Mouse (Mus musculus) stomach, embryonic 14.5 days (tissue): ENCODE measurements at regions not wholly inside any gene's neighbourhood (a gene's known extent, or its start where the extent isn't known, plus 50 kb on each side); places are given as distances from the start of the nearest gene placed in this dataset.
A peak's percentile ranks its signal among the peaks of the same experiment; 100 is the strongest.

Experiments
- ATAC-seq: fragments of 200-750 bp; cut with Nextera tagmentation; 2 replicates; pipeline ENCODE4 v1.8.0; 2017; ENCODE audit warnings: low read depth, moderate TSS enrichment; ENCODE audit not compliant: insufficient number of reproducible peaks, insufficient read depth, low FRiP score
- H3K27ac ChIP-seq: fragments of 300-500 bp; sonication (generic); 2 replicates; pipeline ENCODE4 v1.5.1; 2014; ENCODE audit warnings: mild to moderate bottlenecking, low read length, moderate library complexity, mixed read lengths
- H3K27me3 ChIP-seq: fragments of 300-500 bp; sonication (generic); 2 replicates; pipeline ENCODE4 v1.6.1; 2014; ENCODE audit warnings: low read length, control low read depth, mixed read lengths; ENCODE audit not compliant: control insufficient read depth, insufficient read depth
- H3K36me3 ChIP-seq: fragments of 300-500 bp; sonication (generic); 2 replicates; pipeline ENCODE4 v1.6.1; 2014; ENCODE audit warnings: mild to moderate bottlenecking, control low read depth, low read length, moderate library complexity, mixed read lengths; ENCODE audit not compliant: control insufficient read depth, insufficient read depth
- H3K4me1 ChIP-seq: fragments of 300-500 bp; sonication (generic); 2 replicates; pipeline ENCODE4 v1.6.1; 2014; ENCODE audit warnings: low read length, control low read depth, mixed read lengths; ENCODE audit not compliant: control insufficient read depth, insufficient read depth
- H3K4me2 ChIP-seq: fragments of 300-500 bp; sonication (generic); replicated peaks from 2 replicates; pipeline ENCODE4 v1.6.1; 2014; ENCODE audit warnings: low read depth, low read length, control low read depth
- H3K4me3 ChIP-seq: fragments of 300-500 bp; sonication (generic); 2 replicates; pipeline ENCODE4 v1.5.1; 2014; ENCODE audit warnings: low read depth, low read length, control low read depth
- H3K9ac ChIP-seq: fragments of 300-500 bp; sonication (generic); replicated peaks from 2 replicates; pipeline ENCODE4 v1.6.1; 2014; ENCODE audit warnings: low read depth, mild to moderate bottlenecking, control low read depth, low read length, moderate library complexity, mixed read lengths
- H3K9me3 ChIP-seq: fragments of 300-500 bp; sonication (generic); 2 replicates; pipeline ENCODE4 v1.6.1; 2016; ENCODE audit warnings: low read depth, low read length, control low read depth; ENCODE audit not compliant: control insufficient read depth
- whole genome bisulfite sequencing: fragments of 180-500 bp; shearing (Covaris S2); extraction: QIAGEN DNeasy Blood & Tissue Kit; methylation state at CpG from one replicate; pipeline ENCODE4 v1.1.7; 2014; 5-methylcytosine and 5-hydroxymethylcytosine counted together

DNA sequence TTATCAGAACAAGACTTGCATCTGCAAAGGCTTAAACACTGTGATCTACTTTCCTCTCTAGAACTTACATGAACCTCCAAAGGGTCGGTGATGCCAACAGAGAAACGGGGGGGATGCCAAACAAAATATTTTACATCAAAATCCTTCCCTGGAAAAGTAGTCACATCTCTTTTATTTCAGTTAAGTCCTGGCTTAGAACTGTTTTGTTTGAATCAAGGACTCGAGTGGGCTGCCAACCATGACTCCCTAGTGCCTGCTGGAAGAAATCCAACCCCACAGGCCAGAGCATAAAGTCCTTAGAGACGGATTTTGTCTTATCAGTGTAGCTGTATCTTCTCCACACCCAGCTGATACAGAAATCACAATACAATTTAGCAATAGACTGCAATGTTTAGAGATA is 336.1 kb upstream of the Rack1 start:
- ATAC-seq, result no peak
- H3K4me1 ChIP-seq, result no peaks in the 10 kb centered on the region
- H3K4me3 ChIP-seq, result no peak overlapping the region
- H3K27ac ChIP-seq, result no peak overlapping the region
- no peak overlapping the region for H3K9ac ChIP-seq
- 39% methylated on average over 4 of the region's 4 CpGs for WGBS
- H3K36me3 ChIP-seq, result no peaks in the 10 kb centered on the region
- H3K27me3 ChIP-seq, result no peaks in the 10 kb centered on the region
- H3K9me3 ChIP-seq, result no peaks in the 10 kb centered on the region
- H3K4me2 ChIP-seq, result no peak overlapping the region

DNA sequence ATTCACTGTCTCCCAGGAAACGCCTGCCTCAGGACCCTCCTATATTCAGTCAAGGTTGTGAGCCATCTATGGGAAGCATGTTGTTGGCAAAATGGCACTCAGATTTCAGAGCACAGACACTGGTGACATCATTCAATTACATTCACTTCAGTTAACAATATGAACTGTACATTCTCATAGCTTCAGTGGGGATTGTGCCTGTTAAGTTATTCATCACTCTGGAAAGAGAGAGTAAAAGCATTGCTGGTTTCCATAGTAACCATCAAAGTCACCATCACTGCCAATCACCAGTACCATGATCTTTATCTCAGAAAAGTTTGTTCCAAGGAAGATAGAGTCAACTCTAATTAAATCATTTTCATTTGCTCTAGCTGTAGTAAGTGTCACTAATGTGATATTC is 350.2 kb upstream of the Rack1 start:
- 91% methylated on average over 1 of the region's 1 CpGs for WGBS

DNA sequence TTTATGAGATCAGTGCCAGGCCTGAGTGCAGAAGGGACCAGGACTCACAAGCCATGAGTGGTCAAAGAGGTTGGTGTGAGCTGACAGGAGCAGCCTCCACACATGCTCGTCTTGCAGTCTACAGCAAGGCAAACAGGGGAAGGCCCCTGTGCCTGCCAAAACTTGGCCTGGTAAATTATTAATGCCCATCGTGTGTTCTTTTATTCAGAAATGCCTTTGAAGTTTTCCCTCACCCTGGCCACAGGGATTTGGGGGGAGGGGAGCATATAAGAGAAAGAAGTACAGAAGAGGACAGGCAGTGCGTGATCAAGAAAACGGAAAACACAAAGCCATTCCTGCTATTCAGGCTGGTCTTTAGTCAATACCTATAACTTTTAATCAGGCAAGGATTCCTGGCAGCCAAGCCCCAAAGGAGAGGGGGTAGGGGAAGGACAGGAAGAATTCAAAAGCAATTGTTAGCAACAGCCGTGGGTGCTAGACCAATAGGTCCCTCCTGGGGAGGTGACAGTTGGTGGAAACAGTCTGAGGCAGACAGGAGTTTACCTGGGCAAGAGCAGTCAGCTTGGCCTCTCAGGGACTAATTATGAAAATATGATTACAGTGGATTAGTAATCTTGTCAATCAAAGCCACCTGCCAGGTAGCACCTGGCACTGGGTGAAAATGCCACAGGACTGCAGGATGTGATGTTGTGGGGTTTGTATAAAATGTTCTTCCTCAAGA is 357.4 kb upstream of the Rack1 start:
- H3K4me1 ChIP-seq, result no peaks in the 10 kb centered on the region
- no peaks in the 10 kb centered on the region for H3K27me3 ChIP-seq
- no peak overlapping the region for H3K27ac ChIP-seq
- no peaks in the 10 kb centered on the region for H3K36me3 ChIP-seq
- 0 out of 2 replicates have a peak, but pooled peaks have one; percentile 37 for ATAC-seq
- no peak overlapping the region for H3K9ac ChIP-seq
- H3K9me3 ChIP-seq, result no peaks in the 10 kb centered on the region
- WGBS, result 40% methylated on average over 5 of the region's 5 CpGs
- no peak overlapping the region for H3K4me3 ChIP-seq
- no peak overlapping the region for H3K4me2 ChIP-seq

More for the DNA sequence above, 350.2 kb upstream of the Rack1 start:
- Histone ChIP-seq H3K4me2 (no peak overlapping the region), H3K36me3 (no peaks in the 10 kb centered on the region), H3K4me1 (no peaks in the 10 kb centered on the region), H3K4me3 (no peak overlapping the region), H3K9me3 (no peaks in the 10 kb centered on the region), H3K27me3 (no peaks in the 10 kb centered on the region), H3K9ac (no peak overlapping the region), H3K27ac (no peak overlapping the region)
- no peak for ATAC-seq

DNA sequence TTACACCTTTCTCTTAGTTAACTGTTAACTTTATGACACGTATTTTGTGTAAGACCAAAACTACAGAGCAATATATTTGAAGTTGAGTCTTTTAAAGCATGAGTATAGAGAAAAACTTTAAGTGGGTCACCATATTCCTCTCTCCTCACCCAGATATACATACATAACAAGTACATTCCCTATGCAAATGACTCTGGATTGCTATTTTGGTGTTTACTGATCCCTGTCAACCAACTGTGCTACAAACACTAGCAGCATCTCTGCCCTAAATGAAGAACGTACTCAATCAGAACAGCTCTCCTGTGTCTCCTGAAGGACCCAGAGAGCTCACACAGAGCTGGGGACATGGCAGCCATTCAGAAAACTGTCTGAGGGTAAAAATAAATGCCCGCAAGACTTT is 363.4 kb upstream of the Rack1 start:
- Histone ChIP-seq H3K27ac (no peak overlapping the region), H3K4me3 (no peak overlapping the region), H3K4me1 (no peaks in the 10 kb centered on the region), H3K4me2 (no peak overlapping the region), H3K9ac (no peak overlapping the region), H3K9me3 (no peaks in the 10 kb centered on the region), H3K36me3 (no peaks in the 10 kb centered on the region), H3K27me3 (no peaks in the 10 kb centered on the region)
- 91% methylated on average over 3 of the region's 3 CpGs for WGBS
- ATAC-seq, result no peak

DNA sequence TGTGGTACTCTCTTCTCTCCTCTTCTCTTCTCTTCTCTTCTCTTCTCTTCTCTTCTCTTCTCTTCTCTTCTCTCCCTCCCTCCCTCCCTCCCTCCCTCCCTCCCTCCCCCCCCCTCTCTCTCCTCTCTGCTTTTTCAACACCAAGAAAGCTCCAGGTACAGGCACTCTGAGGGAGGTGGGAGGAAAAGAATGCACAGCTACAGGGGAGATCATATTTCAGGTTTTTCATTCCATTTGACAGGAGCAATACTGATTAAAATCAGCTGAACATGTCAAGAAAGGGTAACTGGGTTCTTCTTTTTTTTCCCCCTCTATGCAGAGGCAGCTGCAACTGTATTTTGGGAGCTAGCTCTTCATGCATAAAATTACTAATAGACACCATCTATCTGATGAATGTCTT is 368.8 kb upstream of the Rack1 start:
- no peaks in the 10 kb centered on the region for H3K36me3 ChIP-seq
- no peak overlapping the region for H3K4me3 ChIP-seq
- no peaks in the 10 kb centered on the region for H3K27me3 ChIP-seq
- H3K9ac ChIP-seq, result no peak overlapping the region
- no peak overlapping the region for H3K4me2 ChIP-seq
- ATAC-seq, result no peak
- no peak overlapping the region for H3K27ac ChIP-seq
- no peaks in the 10 kb centered on the region for H3K4me1 ChIP-seq
- no peaks in the 10 kb centered on the region for H3K9me3 ChIP-seq

DNA sequence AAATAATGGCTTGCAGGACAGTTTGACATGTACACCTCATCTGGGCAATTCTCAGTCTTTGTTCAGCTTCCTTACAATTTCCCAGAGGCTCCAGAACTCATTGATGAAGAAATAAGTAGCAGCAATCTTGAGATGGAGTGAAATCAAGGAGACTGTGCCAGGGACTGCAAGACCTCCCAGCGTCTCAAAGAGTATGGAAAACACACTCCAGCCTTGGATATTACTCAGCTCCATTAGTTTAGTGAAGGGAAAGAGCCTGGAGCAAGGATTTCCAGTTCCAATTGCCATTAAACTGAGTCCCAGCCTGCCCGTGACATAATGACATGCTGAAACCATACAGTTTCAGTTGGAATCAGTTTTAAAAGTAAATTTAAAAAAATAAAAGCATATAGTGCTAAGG is 372.7 kb upstream of the Rack1 start:
- Histone ChIP-seq H3K36me3 (no peaks in the 10 kb centered on the region), H3K4me3 (no peak overlapping the region), H3K27me3 (no peaks in the 10 kb centered on the region), H3K9me3 (no peaks in the 10 kb centered on the region), H3K4me1 (no peaks in the 10 kb centered on the region), H3K9ac (no peak overlapping the region), H3K4me2 (no peak overlapping the region), H3K27ac (no peak overlapping the region)
- WGBS, result 62% methylated on average over 2 of the region's 2 CpGs
- ATAC-seq, result no peak

DNA sequence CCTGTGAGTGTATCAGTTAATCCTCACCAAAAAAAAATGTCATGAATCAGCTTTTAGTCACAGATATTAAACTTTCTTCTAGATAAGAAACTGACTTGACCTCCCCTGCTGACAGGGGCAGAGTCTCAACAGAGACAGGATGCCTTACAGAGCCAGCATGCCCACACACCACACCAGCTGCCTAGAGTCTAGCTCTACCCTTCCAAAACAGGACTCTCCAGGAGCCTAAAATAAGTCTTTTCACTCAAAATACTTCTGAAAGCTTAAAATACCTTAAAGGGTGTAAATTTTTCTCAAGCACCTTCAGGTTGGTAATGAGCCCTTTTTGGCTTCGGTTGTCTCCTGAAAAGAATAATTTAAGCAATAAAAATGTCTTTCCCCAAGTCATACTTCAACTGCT is 373.7 kb upstream of the Rack1 start:
- Histone ChIP-seq H3K36me3 (no peaks in the 10 kb centered on the region), H3K4me1 (no peaks in the 10 kb centered on the region), H3K9me3 (no peaks in the 10 kb centered on the region), H3K27me3 (no peaks in the 10 kb centered on the region), H3K9ac (no peak overlapping the region), H3K27ac (no peak overlapping the region), H3K4me3 (no peak overlapping the region), H3K4me2 (no peak overlapping the region)
- 69% methylated on average over 1 of the region's 1 CpGs for WGBS
- no peak for ATAC-seq

DNA sequence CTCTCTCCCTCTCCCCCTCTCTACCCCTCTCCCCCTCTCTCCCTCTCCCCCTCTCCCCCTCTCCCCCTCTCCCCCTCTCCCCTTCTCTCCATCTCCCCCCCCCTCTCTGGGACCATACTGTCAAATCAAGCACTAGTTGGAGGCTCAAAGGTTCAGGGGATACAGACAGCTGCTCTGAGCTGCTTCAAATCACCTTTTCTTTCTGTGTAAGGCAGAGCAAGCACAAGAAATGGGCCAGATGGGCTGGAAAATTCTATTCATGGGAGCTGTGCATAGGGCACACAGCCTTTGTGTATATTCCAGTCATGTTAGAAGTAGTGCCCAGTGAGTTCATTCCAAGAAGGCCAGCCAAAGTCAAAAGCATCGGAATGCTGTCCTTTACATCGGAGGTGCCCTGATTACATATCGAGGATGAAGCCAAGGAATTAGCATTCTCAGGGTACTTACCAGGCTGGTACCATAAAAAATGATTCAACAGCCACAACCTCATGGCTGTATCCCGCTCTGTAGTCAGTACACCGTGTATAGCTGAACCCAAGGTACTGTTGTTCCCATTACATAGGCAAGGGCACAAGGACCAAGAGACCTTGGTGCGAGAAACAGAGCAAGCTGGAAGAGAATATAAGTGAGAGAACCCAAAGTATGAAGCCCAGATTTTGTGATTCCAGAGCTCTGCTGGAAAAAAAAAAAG is 381.9 kb upstream of the Rack1 start:
- Histone ChIP-seq H3K4me2 (no peak overlapping the region), H3K27ac (no peak overlapping the region), H3K4me3 (no peak overlapping the region), H3K27me3 (no peaks in the 10 kb centered on the region), H3K36me3 (no peaks in the 10 kb centered on the region), H3K9ac (no peak overlapping the region), H3K9me3 (no peaks in the 10 kb centered on the region), H3K4me1 (no peaks in the 10 kb centered on the region)
- WGBS, result 84% methylated on average over 6 of the region's 6 CpGs
- no peak for ATAC-seq

DNA sequence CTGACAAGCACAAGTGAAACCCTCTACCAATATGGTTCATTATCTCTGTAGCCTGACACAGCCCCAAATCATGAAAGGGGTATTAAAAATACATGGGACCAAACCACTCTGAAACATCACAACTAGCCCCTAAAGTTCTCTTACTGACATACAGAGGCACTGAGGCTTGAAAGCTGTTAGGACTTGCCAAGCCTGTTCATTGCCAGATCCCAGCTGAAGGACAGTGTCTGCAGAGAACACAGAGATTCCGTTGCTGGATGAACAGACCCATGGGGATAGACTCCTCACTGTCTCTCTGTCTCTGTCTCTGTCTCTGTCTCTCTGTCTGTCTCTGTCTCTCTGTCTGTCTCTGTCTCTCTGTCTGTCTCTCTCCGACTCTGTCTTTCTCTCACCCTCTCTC is 382.5 kb upstream of the Rack1 start:
- Histone ChIP-seq H3K27ac (no peak overlapping the region), H3K36me3 (no peaks in the 10 kb centered on the region), H3K4me2 (no peak overlapping the region), H3K4me1 (no peaks in the 10 kb centered on the region), H3K9ac (no peak overlapping the region), H3K9me3 (no peaks in the 10 kb centered on the region), H3K27me3 (no peaks in the 10 kb centered on the region), H3K4me3 (no peak overlapping the region)
- no peak for ATAC-seq
- WGBS, result 83% methylated on average over 2 of the region's 2 CpGs
